ENCODE assay signal across 11 mouse cellular contexts in genomic region chr14:93009147-93010064, GRCm38 (mm10).
DNase-seq lines count a peak whose midpoint lies in the region; ATAC-seq and TF ChIP-seq lines count a peak whose summit lies in the region.
"Had no signal": no experiment of that assay in that cellular context is flagged by ENCODE, and none has a peak within 500 bp of the region (broad histone marks: within the 10 kb centered on the region; RNA-seq: fewer than 3 reads in every experiment).

No protein-coding gene starts in this region.

- intact Hi-C loops in gastrocnemius, adult 2 months (cut with DNase I): no loop called here

- no peaks in the 10 kb centered on the region for H3K9me3 ChIP-seq in embryonic facial prominence, embryonic 14.5 days (ENCODE audit: control insufficient read depth, low read length)
- H3K9me3 ChIP-seq in stomach, postnatal 0 days (ENCODE audit: control insufficient read depth, low read length): no peaks in the 10 kb centered on the region
- H3K9me3 ChIP-seq: embryonic facial prominence, embryonic 12.5 days; lung, embryonic 15.5 days had no signal

- no peak for TF ChIP-seq POLR2A in kidney, adult 2 months (IDR thresholded peaks at IDR 0.05; ENCODE audit: low read depth, low read length)

- no peaks in the 10 kb centered on the region for H3K36me3 ChIP-seq in kidney, adult 2 months (ENCODE audit: control insufficient read depth, insufficient read depth, low read length)
- H3K36me3 ChIP-seq in embryonic facial prominence, embryonic 14.5 days (ENCODE audit: control insufficient read depth, insufficient read depth, low read length): no peaks in the 10 kb centered on the region
- H3K36me3 ChIP-seq in stomach, postnatal 0 days (ENCODE audit: control insufficient read depth, insufficient read depth, low read length): no peaks in the 10 kb centered on the region
- H3K36me3 ChIP-seq: embryonic facial prominence, embryonic 12.5 days; lung, embryonic 15.5 days had no signal

- H3K4me1 ChIP-seq in kidney, adult 2 months (ENCODE audit: control insufficient read depth, insufficient read depth, low read length): no peaks in the 10 kb centered on the region
- no peaks in the 10 kb centered on the region for H3K4me1 ChIP-seq in embryonic facial prominence, embryonic 14.5 days (ENCODE audit: control insufficient read depth, insufficient read depth, low read length)
- no peaks in the 10 kb centered on the region for H3K4me1 ChIP-seq in stomach, postnatal 0 days (replicated peaks; ENCODE audit: control insufficient read depth, insufficient read depth)
- H3K4me1 ChIP-seq: embryonic facial prominence, embryonic 12.5 days; lung, embryonic 15.5 days had no signal

- H3K9ac ChIP-seq in embryonic facial prominence, embryonic 14.5 days (ENCODE audit: low read depth, low read length): no peak overlapping the region
- no peak overlapping the region for H3K9ac ChIP-seq in stomach, postnatal 0 days (ENCODE audit: low read length)
- H3K9ac ChIP-seq: embryonic facial prominence, embryonic 12.5 days; lung, embryonic 15.5 days had no signal

- WGBS in kidney, adult 2 months: 56% methylated on average over 5 of the region's 5 CpGs
- 74% methylated on average over 5 of the region's 5 CpGs for WGBS in embryonic facial prominence, embryonic 14.5 days
- WGBS in stomach, postnatal 0 days: 62% methylated on average over 5 of the region's 5 CpGs

- TF ChIP-seq EP300 in stomach, postnatal 0 days (optimal IDR thresholded peaks at IDR 0.05): no peak

- DNase-seq in kidney, adult 2 months: peak; percentile 1
- DNase-seq in kidney, adult 8-10 months: no peak
- peak; percentile 72 for DNase-seq in embryonic facial prominence, embryonic 14.5 days (ENCODE audit: low spot score)
- peak; percentile 24 to 47 for DNase-seq in layer of hippocampus, adult 8-10 months (ENCODE audit: low spot score in 2 of 2)
- DNase-seq in retina, postnatal 1 day: peak; percentile 98
- no peak for DNase-seq in stomach, postnatal 0 days (ENCODE audit: low spot score)
- DNase-seq in heart, adult 8-10 months (ENCODE audit: low spot score): no peak
- DNase-seq in gastrocnemius, adult 2 months: no peak
- DNase-seq: B cell, adult 2 months had no signal

- no peak overlapping the region for H3K27ac ChIP-seq in kidney, adult 2 months (ENCODE audit: insufficient read depth, low read depth, low read length)
- H3K27ac ChIP-seq in embryonic facial prominence, embryonic 14.5 days (replicated peaks; ENCODE audit: low read depth, low read length): no peak overlapping the region
- H3K27ac ChIP-seq in stomach, postnatal 0 days (replicated peaks): no peak overlapping the region
- H3K27ac ChIP-seq in gastrocnemius, adult 2 months: no peak overlapping the region
- H3K27ac ChIP-seq: embryonic facial prominence, embryonic 12.5 days; lung, embryonic 15.5 days had no signal

- ATAC-seq in embryonic facial prominence, embryonic 14.5 days (ENCODE audit: low read depth): no peak
- ATAC-seq in stomach, postnatal 0 days (ENCODE audit: low FRiP score, low TSS enrichment): no peak

- no peaks in the 10 kb centered on the region for H3K27me3 ChIP-seq in kidney, adult 2 months (replicated peaks; ENCODE audit: control insufficient read depth, insufficient read depth, low read length)
- H3K27me3 ChIP-seq in embryonic facial prominence, embryonic 14.5 days (replicated peaks; ENCODE audit: control insufficient read depth, insufficient read depth, low read length): no peaks in the 10 kb centered on the region
- H3K27me3 ChIP-seq in stomach, postnatal 0 days (ENCODE audit: control insufficient read depth, insufficient read depth, low read length): no peaks in the 10 kb centered on the region
- H3K27me3 ChIP-seq: embryonic facial prominence, embryonic 12.5 days; lung, embryonic 15.5 days had no signal

- no peak for TF ChIP-seq CTCF in kidney, adult 2 months (conservative IDR thresholded peaks at IDR 0.05; ENCODE audit: insufficient read depth, insufficient read length, low read depth, low read length)
- no peak for TF ChIP-seq CTCF in stomach, postnatal 0 days (IDR thresholded peaks at IDR 0.05; ENCODE audit: low read depth)
- TF ChIP-seq CTCF in gastrocnemius, adult 2 months (IDR thresholded peaks at IDR 0.05): no peak

- no peak overlapping the region for H3K4me3 ChIP-seq in kidney, adult 2 months (ENCODE audit: insufficient read depth, low read depth, low read length)
- H3K4me3 ChIP-seq in embryonic facial prominence, embryonic 14.5 days (ENCODE audit: low read depth, low read length): no peak overlapping the region
- no peak overlapping the region for H3K4me3 ChIP-seq in stomach, postnatal 0 days (ENCODE audit: low read depth, low read length)
- H3K4me3 ChIP-seq in gastrocnemius, adult 2 months: no peak overlapping the region
- H3K4me3 ChIP-seq: embryonic facial prominence, embryonic 12.5 days; lung, embryonic 15.5 days had no signal

- no peak overlapping the region for H3K4me2 ChIP-seq in embryonic facial prominence, embryonic 14.5 days (ENCODE audit: low read depth, low read length)
- no peak overlapping the region for H3K4me2 ChIP-seq in stomach, postnatal 0 days (replicated peaks; ENCODE audit: low read depth)
- H3K4me2 ChIP-seq: embryonic facial prominence, embryonic 12.5 days; lung, embryonic 15.5 days had no signal

Comparison
In these comparisons a context has a peak if more than half of its experiments do, and no peak if none do; other contexts are left out.
1. DNase-seq: peak in kidney, adult 2 months (single experiment), embryonic facial prominence, embryonic 14.5 days (single experiment), layer of hippocampus, adult 8-10 months (2 of 2) and retina, postnatal 1 day (single experiment); none in kidney, adult 8-10 months (0 of 2), stomach, postnatal 0 days (single experiment), heart, adult 8-10 months (single experiment) and gastrocnemius, adult 2 months (single experiment).